In genomic region chr12:40458977-40459376, GRCm38 (mm10) we compare ENCODE assay signal across 10 mouse cellular contexts. TPM values are rescaled to one million over a fixed set of nuclear protein-coding genes. Genes with fewer than 3 reads are reported as not detected.
DNase-seq lines count a peak whose midpoint lies in the region; ATAC-seq lines count a peak whose summit lies in the region.
"Had no signal": no experiment of that assay in that cellular context is flagged by ENCODE, and none has a peak within 500 bp of the region (broad histone marks: within the 10 kb centered on the region; RNA-seq: fewer than 3 reads in every experiment).

No protein-coding gene starts in this region.

- peaks cover 9% of the 10 kb centered on the region; the same call in 1 of the 2 replicates for H3K4me1 ChIP-seq in forebrain, embryonic 13.5 days

- WGBS in forebrain, embryonic 13.5 days, result 69% methylated on average over 3 of the region's 3 CpGs

- H3K4me2 ChIP-seq in forebrain, embryonic 13.5 days, result no peak overlapping the region
- H3K4me2 ChIP-seq: limb, embryonic 12.5 days had no signal

- H3K9me3 ChIP-seq in forebrain, embryonic 13.5 days (replicated peaks), result no peaks in the 10 kb centered on the region
- H3K9me3 ChIP-seq: limb, embryonic 12.5 days had no signal

- peak; percentile 65 for DNase-seq in adrenal gland, adult 2 months
- no peak for DNase-seq in adrenal gland, postnatal 4 days (ENCODE audit: low spot score in 2 of 2)
- peak; percentile 38 for DNase-seq in brain, adult 2 months (ENCODE audit: low read depth, low spot score)
- DNase-seq in kidney, adult 18-20 months, result peak; percentile 43
- peak; percentile 80 for DNase-seq in lung, postnatal 10 days
- DNase-seq in layer of hippocampus, postnatal 25 days (ENCODE audit: extremely low spot score in 1 of 2, low spot score in 1 of 2), result no peak

- no peak overlapping the region for H3K27ac ChIP-seq in forebrain, embryonic 13.5 days
- H3K27ac ChIP-seq: limb, embryonic 12.5 days had no signal

- H3K36me3 ChIP-seq in forebrain, embryonic 13.5 days (ENCODE audit: poor library complexity, severe bottlenecking), result no peaks in the 10 kb centered on the region
- H3K36me3 ChIP-seq: limb, embryonic 12.5 days had no signal

- no peak for ATAC-seq in forebrain, embryonic 13.5 days
- no peak for ATAC-seq in frontal cortex, adult (ENCODE audit: low TSS enrichment)
- ATAC-seq: hindbrain, embryonic 16.5 days had no signal

- H3K4me3 ChIP-seq in forebrain, embryonic 13.5 days, result no peak overlapping the region
- H3K4me3 ChIP-seq: limb, embryonic 12.5 days had no signal

- no peak overlapping the region for H3K9ac ChIP-seq in forebrain, embryonic 13.5 days
- H3K9ac ChIP-seq: limb, embryonic 12.5 days had no signal

- H3K27me3 ChIP-seq in forebrain, embryonic 13.5 days, result no peaks in the 10 kb centered on the region
- H3K27me3 ChIP-seq: limb, embryonic 12.5 days had no signal

RNA-seq across cellular contexts. Expression of gene Dock4, which starts 13.2 kb away (rescaled TPM):
- 10 to 100 TPM; 14.5 to 15.5 TPM for total RNA-seq in adrenal gland, adult 2 months (2021)
- 4.3 and 4.7 TPM in 2 replicates for polyA plus RNA-seq in adrenal gland, adult 2 months (2012; rRNA removed)
- total RNA-seq in adrenal gland, postnatal 4 days (2021), result 10 to 100 TPM; 26.5 to 29.6 TPM
- 100 to 1,000 TPM; 205 to 242 TPM for total RNA-seq in layer of hippocampus, postnatal 25 days (2021)
- 24.5 and 27.0 TPM in 2 replicates for polyA plus RNA-seq in forebrain, embryonic 13.5 days (2015; fragmentation: Nextera tagmentation; extraction: Ambion mirVana)

RNA-seq across cellular contexts. Expression of gene Zfp277, which starts 13.3 kb away (rescaled TPM):
- total RNA-seq in adrenal gland, adult 2 months (2021), result 10 to 100 TPM; 14.2 to 16.3 TPM
- 2.0 and 2.1 TPM in 2 replicates for polyA plus RNA-seq in adrenal gland, adult 2 months (2012; rRNA removed)
- total RNA-seq in adrenal gland, postnatal 4 days (2021), result 10 to 100 TPM; 27.6 to 32.3 TPM
- total RNA-seq in layer of hippocampus, postnatal 25 days (2021), result 10 to 100 TPM; 23.9 to 25.1 TPM
- polyA plus RNA-seq in forebrain, embryonic 13.5 days (2015; fragmentation: Nextera tagmentation; extraction: Ambion mirVana), result 28.9 and 29.5 TPM in 2 replicates

Comparison
In these comparisons a context has a peak if more than half of its experiments do, and no peak if none do; other contexts are left out.
1. DNase-seq: peak in adrenal gland, adult 2 months (single experiment), brain, adult 2 months (single experiment), kidney, adult 18-20 months (single experiment) and lung, postnatal 10 days (single experiment); none in adrenal gland, postnatal 4 days (0 of 2) and layer of hippocampus, postnatal 25 days (0 of 2).
2. RNA of gene Dock4, which starts 13.2 kb away (total RNA-seq): 205 to 242 TPM in layer of hippocampus, postnatal 25 days; 26.5 to 29.6 TPM in adrenal gland, postnatal 4 days and 14.5 to 15.5 TPM in adrenal gland, adult 2 months; every median in the first group is over 4 times any median in the second.